9 mouse cellular contexts compared by ENCODE assay signal in the genomic region with DNA sequence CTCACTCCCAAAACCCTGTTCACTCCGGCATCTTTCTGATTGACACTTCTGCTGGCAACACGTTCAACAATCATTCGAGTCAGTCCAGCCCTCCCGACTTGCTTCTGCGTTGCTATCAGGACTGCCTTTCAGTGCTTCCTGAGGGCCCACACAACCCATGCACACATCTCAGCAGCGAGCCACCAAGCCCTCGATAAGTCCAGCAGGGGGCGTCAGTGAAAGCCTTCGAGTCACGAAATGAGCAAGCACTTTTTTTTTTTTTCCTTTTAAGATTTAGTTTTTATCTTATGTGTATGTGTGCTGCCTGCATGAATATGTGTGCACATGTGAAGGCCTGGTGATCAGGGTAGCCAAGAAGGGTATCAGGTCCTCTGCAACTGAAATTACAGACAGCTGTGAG. TPM values are rescaled to one million over a fixed set of nuclear protein-coding genes. Genes with fewer than 3 reads are reported as not detected.
DNase-seq lines count a peak whose midpoint lies in the region; ATAC-seq and TF ChIP-seq lines count a peak whose summit lies in the region.
"Had no signal": no experiment of that assay in that cellular context is flagged by ENCODE, and none has a peak within 500 bp of the region (broad histone marks: within the 10 kb centered on the region; RNA-seq: fewer than 3 reads in every experiment).

No protein-coding gene starts in this region.

- H3K27ac ChIP-seq in hindbrain, embryonic 11.5 days (ENCODE audit: low read depth, low read length) = no peak overlapping the region
- H3K27ac ChIP-seq in hindbrain, embryonic 12.5 days = no peak overlapping the region
- no peak overlapping the region for H3K27ac ChIP-seq in neural tube, embryonic 13.5 days (replicated peaks)

- TF ChIP-seq CTCF in E14TG2a.4 (conservative IDR thresholded peaks at IDR 0.05; ENCODE audit: low read length) = peak; percentile 72

- ATAC-seq in hindbrain, embryonic 11.5 days (ENCODE audit: low FRiP score) = no peak
- ATAC-seq in hindbrain, embryonic 12.5 days (ENCODE audit: low FRiP score) = no peak
- ATAC-seq in frontal cortex, adult (ENCODE audit: low TSS enrichment) = peak; percentile 68
- 0 out of 2 replicates have a peak, but pooled peaks have one; percentile 36 for ATAC-seq in neural tube, embryonic 13.5 days (ENCODE audit: low read depth)

- H3K27me3 ChIP-seq in hindbrain, embryonic 11.5 days (ENCODE audit: control insufficient read depth, insufficient read depth, low read length) = no peaks in the 10 kb centered on the region
- H3K27me3 ChIP-seq in hindbrain, embryonic 12.5 days = no peaks in the 10 kb centered on the region
- H3K27me3 ChIP-seq in E14TG2a.4 (ENCODE audit: insufficient read depth, low read length) = no peaks in the 10 kb centered on the region
- H3K27me3 ChIP-seq in neural tube, embryonic 13.5 days = no peaks in the 10 kb centered on the region

- 27% methylated on average over 10 of the region's 10 CpGs for WGBS in hindbrain, embryonic 11.5 days
- WGBS in hindbrain, embryonic 12.5 days = 31% methylated on average over 10 of the region's 10 CpGs
- WGBS in neural tube, embryonic 13.5 days = 38% methylated on average over 10 of the region's 10 CpGs

- H3K9me3 ChIP-seq in hindbrain, embryonic 11.5 days (ENCODE audit: control insufficient read depth, low read length) = no peaks in the 10 kb centered on the region
- H3K9me3 ChIP-seq in hindbrain, embryonic 12.5 days (replicated peaks) = no peaks in the 10 kb centered on the region
- H3K9me3 ChIP-seq in E14TG2a.4 (ENCODE audit: low read length) = peaks cover 6% of the 10 kb centered on the region; the same call in 1 of the 2 replicates
- H3K9me3 ChIP-seq in neural tube, embryonic 13.5 days = no peaks in the 10 kb centered on the region

- peak; percentile 78 for DNase-seq in hindbrain, embryonic 11.5 days (ENCODE audit: low spot score)
- DNase-seq in adrenal gland, postnatal 14 days = peak; percentile 74
- DNase-seq in layer of hippocampus, postnatal 36 days = peak; percentile 28 to 39
- DNase-seq in thymus, postnatal 36 days = peak; percentile 50 to 57

- no peak overlapping the region for H3K4me2 ChIP-seq in hindbrain, embryonic 11.5 days (replicated peaks; ENCODE audit: low read depth, low read length)
- H3K4me2 ChIP-seq in hindbrain, embryonic 12.5 days (replicated peaks) = no peak overlapping the region
- H3K4me2 ChIP-seq in neural tube, embryonic 13.5 days = no peak overlapping the region

- H3K36me3 ChIP-seq in hindbrain, embryonic 11.5 days (ENCODE audit: control insufficient read depth, insufficient read depth, low read length) = no peaks in the 10 kb centered on the region
- H3K36me3 ChIP-seq in hindbrain, embryonic 12.5 days = no peaks in the 10 kb centered on the region
- H3K36me3 ChIP-seq in E14TG2a.4 (ENCODE audit: insufficient read depth, low read length) = no peaks in the 10 kb centered on the region
- H3K36me3 ChIP-seq in neural tube, embryonic 13.5 days = no peaks in the 10 kb centered on the region

- H3K9ac ChIP-seq in hindbrain, embryonic 11.5 days (ENCODE audit: low read depth, low read length) = no peak overlapping the region
- H3K9ac ChIP-seq in hindbrain, embryonic 12.5 days = no peak overlapping the region
- H3K9ac ChIP-seq in neural tube, embryonic 13.5 days = no peak overlapping the region

- no peaks in the 10 kb centered on the region for H3K4me1 ChIP-seq in hindbrain, embryonic 11.5 days (replicated peaks; ENCODE audit: control insufficient read depth, insufficient read depth, low read length)
- H3K4me1 ChIP-seq in hindbrain, embryonic 12.5 days = no peaks in the 10 kb centered on the region
- H3K4me1 ChIP-seq in E14TG2a.4 (replicated peaks; ENCODE audit: low read depth, low read length) = 0 out of 2 replicates have a peak, but pooled peaks cover 2% of the 10 kb centered on the region
- no peaks in the 10 kb centered on the region; the same call in 1 of the 2 replicates for H3K4me1 ChIP-seq in neural tube, embryonic 13.5 days (replicated peaks)

- H3K4me3 ChIP-seq in hindbrain, embryonic 11.5 days (ENCODE audit: low read depth, low read length) = no peak overlapping the region
- H3K4me3 ChIP-seq in hindbrain, embryonic 12.5 days = no peak overlapping the region
- no peak overlapping the region for H3K4me3 ChIP-seq in E14TG2a.4 (replicated peaks; ENCODE audit: low read length)
- H3K4me3 ChIP-seq in neural tube, embryonic 13.5 days = no peak overlapping the region
- H3K4me3 ChIP-seq: erythroblast, embryonic 14.5 days had no signal

RNA-seq across cellular contexts. Expression of gene Stam2, which starts 16.5 kb away (rescaled TPM):
- polyA plus RNA-seq in hindbrain, embryonic 11.5 days (2014; fragmentation: Nextera tagmentation; extraction: Ambion mirVana) = 45.9 and 48.8 TPM in 2 replicates
- polyA plus RNA-seq in hindbrain, embryonic 12.5 days (2016; fragmentation: Nextera tagmentation; extraction: Ambion mirVana) = 48.2 and 48.8 TPM in 2 replicates
- 30.0 and 31.1 TPM in 2 replicates for total RNA-seq in adrenal gland, postnatal 14 days (2021)
- 10 to 100 TPM; 23.9 to 27.1 TPM for total RNA-seq in layer of hippocampus, postnatal 36 days (2021)
- polyA plus RNA-seq in neural tube, embryonic 13.5 days (2015; fragmentation: Nextera tagmentation; extraction: Ambion mirVana) = 34.5 and 38.4 TPM in 2 replicates

Comparison
In these comparisons a context has a peak if more than half of its experiments do, and no peak if none do; other contexts are left out.
1. ATAC-seq: peak in frontal cortex, adult (single experiment) and neural tube, embryonic 13.5 days (single experiment); none in hindbrain, embryonic 11.5 days (single experiment) and hindbrain, embryonic 12.5 days (single experiment).
2. Peak in every context shown above with its lines, with median percentiles within 50 percentile points of each other: DNase-seq.